Mouse (Mus musculus): ENCODE measurements around the gene Arhgef18. TPM values are rescaled to one million over a fixed set of nuclear protein-coding genes. Genes with fewer than 3 reads are reported as not detected.
A peak's percentile ranks its signal among the peaks of the same experiment; 100 is the strongest.

Gene Arhgef18
- polyA plus RNA-seq, 1 experiment from 2014 or later = 7.8 TPM

DNA sequence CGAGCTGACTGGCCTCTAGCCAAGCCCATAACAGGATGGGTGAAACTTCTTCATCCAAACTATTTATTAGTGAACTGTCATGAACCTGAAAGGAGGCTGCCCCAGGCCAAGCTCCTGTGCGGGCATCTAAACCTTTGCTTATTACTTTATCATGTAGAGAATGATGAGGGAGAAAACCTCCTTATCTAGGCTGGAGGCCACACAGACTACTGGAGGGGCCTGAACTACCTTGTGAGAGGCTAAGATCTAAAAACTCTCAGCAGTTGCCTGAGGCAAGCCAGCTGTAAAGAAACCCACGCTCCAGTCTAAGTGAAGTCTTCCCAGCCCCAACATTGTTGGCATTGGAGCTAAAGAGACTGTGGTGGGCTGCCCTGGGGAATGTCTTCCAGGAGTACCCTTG lies 14.6 kb downstream of the Arhgef18 start:
- Histone ChIP-seq H3K9me3 (no peaks in the 10 kb centered on the region), H3K4me2 (no peak overlapping the region), H3K9ac (no peak overlapping the region), H3K27me3 (no peaks in the 10 kb centered on the region), H3K36me3 (no peaks in the 10 kb centered on the region), H3K4me3 (no peak overlapping the region), H3K4me1 (0 out of 2 replicates have a peak, but pooled peaks cover 4% of the 10 kb centered on the region), H3K27ac (no peak overlapping the region)
- ATAC-seq (ENCODE audit: borderline replicate concordance, extremely low read depth, low FRiP score, low TSS enrichment) = no peak
- WGBS = 67% methylated on average over 3 of the region's 3 CpGs

DNA sequence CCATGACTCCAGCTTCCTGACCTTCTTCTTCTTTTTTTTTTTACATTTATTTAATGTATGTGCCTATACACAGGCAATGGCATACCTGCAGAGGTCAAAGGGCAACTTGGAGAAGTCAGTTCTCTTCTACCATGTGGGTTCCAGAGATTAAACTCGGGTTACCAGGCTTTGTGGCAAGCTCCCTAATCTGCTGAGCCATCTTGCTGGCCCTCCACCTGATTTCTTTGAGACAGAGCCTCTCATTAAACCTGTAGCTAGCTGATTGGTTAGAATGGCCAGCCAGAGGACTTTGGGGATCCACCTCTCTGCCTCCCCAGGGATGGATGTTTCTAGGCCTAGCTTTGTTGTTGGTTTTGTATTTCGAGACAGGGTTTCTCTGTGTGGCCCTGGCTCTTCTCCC lies 18.3 kb downstream of the Arhgef18 start:
- no peaks in the 10 kb centered on the region for H3K36me3 ChIP-seq
- no peaks in the 10 kb centered on the region for H3K9me3 ChIP-seq
- no peak for ATAC-seq (ENCODE audit: borderline replicate concordance, extremely low read depth, low FRiP score, low TSS enrichment)
- no peaks in the 10 kb centered on the region for H3K27me3 ChIP-seq
- no peak overlapping the region for H3K9ac ChIP-seq
- H3K4me2 ChIP-seq = no peak overlapping the region
- WGBS = 74% methylated on average over 2 of the region's 2 CpGs
- no peak overlapping the region for H3K27ac ChIP-seq
- H3K4me1 ChIP-seq = 0 out of 2 replicates have a peak, but pooled peaks cover 4% of the 10 kb centered on the region
- H3K4me3 ChIP-seq = no peak overlapping the region

DNA sequence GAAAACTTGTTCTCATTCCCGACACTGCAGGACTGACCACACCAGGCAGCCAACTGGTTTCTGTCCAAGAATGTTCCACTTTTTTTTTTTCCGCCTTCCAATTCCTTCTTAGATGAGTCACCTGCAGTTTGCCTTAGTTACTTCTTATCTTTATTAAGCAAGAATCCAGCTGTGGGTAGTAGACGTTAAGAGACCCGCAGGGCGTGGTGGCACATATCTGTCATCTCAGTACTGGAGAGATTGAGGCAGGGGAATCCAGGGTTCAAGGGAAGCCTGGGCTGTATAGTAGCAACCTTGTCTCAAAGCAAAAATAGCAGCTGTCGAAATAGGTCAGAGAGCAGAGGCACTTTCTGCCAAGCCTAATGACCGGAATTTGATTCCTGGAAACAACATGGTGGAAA lies 19.1 kb downstream of the Arhgef18 start:
- no peak overlapping the region for H3K4me2 ChIP-seq
- ATAC-seq (ENCODE audit: borderline replicate concordance, extremely low read depth, low FRiP score, low TSS enrichment) = no peak
- no peak overlapping the region for H3K27ac ChIP-seq
- 0 out of 2 replicates have a peak, but pooled peaks cover 4% of the 10 kb centered on the region for H3K4me1 ChIP-seq
- no peak overlapping the region for H3K4me3 ChIP-seq
- WGBS = 70% methylated on average over 7 of the region's 7 CpGs
- H3K9ac ChIP-seq = no peak overlapping the region
- H3K9me3 ChIP-seq = no peaks in the 10 kb centered on the region
- no peaks in the 10 kb centered on the region for H3K27me3 ChIP-seq
- no peaks in the 10 kb centered on the region for H3K36me3 ChIP-seq

DNA sequence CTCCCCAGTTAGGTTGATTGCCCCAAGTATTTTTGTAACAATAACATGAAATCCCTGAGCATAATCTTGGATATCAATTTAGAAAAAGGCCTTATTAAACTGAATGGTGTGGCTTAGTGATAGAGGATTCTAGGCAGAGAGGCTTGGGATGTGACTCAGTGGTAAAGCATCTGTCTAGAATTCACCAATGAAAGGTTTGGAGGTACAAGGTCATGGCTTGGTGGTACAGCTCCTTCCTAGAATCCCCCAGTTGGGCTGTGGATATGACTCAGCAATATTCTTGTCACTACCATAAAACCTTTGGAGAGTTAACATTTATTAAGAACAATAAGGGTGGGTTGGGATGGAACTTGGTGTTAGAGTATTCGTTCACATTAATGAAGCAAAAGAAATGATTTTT lies 20.0 kb downstream of the Arhgef18 start:
- Histone ChIP-seq H3K27ac (no peak overlapping the region), H3K4me1 (peaks cover 10% of the 10 kb centered on the region), H3K9ac (no peak overlapping the region), H3K36me3 (no peaks in the 10 kb centered on the region), H3K27me3 (no peaks in the 10 kb centered on the region), H3K4me2 (no peak overlapping the region), H3K9me3 (no peaks in the 10 kb centered on the region), H3K4me3 (no peak overlapping the region)
- ATAC-seq (ENCODE audit: borderline replicate concordance, extremely low read depth, low FRiP score, low TSS enrichment) = no peak
- WGBS = 100% methylated on average over 1 of the region's 1 CpGs

DNA sequence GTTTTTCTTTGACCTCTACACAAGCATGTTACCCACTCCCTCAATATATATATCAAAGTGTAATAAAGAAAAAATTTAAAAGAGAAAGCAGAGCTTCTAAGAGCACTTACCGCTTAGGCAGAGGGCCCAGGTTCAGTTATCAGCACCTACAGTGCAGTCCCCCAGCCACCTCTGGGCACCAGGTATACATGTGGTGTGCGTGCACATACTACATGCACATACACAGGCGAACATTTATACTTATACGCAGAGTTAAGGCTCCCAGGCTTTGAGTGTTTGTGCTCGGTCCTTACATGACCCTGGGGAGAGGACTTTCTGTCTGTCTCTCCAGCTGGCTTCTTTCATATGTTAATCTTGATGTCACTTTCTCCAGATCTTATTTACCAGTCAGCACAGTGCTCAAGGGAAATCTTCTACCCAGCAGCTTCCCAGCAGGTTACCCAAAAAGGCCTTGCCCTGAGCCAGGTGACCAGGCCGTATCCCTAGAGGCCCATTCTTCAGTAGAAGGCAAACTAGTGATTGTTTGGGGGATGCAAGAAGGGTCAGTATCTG lies 21.9 kb downstream of the Arhgef18 start:
- Histone ChIP-seq H3K9ac (no peak overlapping the region), H3K4me3 (no peak overlapping the region), H3K27me3 (no peaks in the 10 kb centered on the region), H3K4me2 (no peak overlapping the region), H3K36me3 (no peaks in the 10 kb centered on the region), H3K9me3 (no peaks in the 10 kb centered on the region), H3K4me1 (peaks cover 16% of the 10 kb centered on the region), H3K27ac (no peak overlapping the region)
- WGBS = 77% methylated on average over 6 of the region's 6 CpGs
- no peak for ATAC-seq (ENCODE audit: borderline replicate concordance, extremely low read depth, low FRiP score, low TSS enrichment)

DNA sequence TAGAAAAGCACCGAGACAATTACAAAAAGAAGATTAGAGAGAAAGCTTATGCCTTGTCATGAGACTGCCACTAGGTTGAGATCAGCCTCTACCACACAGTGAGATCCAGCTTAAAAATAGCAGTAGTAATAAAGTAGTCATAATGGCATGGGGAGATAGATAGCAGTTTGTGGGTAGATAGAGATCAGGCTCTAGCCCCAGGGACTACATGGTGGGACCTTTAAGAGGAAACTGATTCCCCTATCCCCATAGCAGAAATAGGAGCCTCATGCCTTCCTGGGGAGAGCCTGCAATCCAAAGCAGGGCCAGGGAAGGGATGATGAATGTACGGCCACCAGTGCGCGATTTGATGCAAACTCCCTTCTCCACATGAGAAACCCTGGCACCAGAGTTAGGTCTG lies 22.5 kb downstream of the Arhgef18 start:
- H3K4me3 ChIP-seq = no peak overlapping the region
- no peak overlapping the region for H3K4me2 ChIP-seq
- no peak overlapping the region for H3K27ac ChIP-seq
- peaks cover 16% of the 10 kb centered on the region for H3K4me1 ChIP-seq
- 69% methylated on average over 4 of the region's 4 CpGs for WGBS
- H3K27me3 ChIP-seq = no peaks in the 10 kb centered on the region
- H3K36me3 ChIP-seq = no peaks in the 10 kb centered on the region
- ATAC-seq (ENCODE audit: borderline replicate concordance, extremely low read depth, low FRiP score, low TSS enrichment) = no peak
- no peak overlapping the region for H3K9ac ChIP-seq
- no peaks in the 10 kb centered on the region for H3K9me3 ChIP-seq

DNA sequence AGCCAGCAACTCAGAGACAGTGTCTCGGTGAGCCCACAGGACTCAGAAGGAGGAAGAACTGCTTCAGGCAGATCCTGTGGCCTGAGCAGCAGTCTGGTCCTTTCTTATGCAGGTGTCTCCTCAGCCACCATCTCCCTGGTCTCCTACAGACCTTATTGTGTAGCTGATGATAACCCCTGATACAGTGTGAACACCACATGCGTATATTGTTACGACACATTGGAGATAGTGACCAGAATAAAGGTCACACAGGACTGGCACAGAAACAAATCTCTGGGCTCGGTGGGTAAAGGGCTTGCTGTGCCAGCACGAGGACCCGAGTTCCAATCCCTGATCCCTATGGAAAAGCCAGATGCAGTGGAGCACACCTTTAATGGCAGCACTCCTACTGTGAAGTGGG lies 22.9 kb downstream of the Arhgef18 start:
- WGBS = 85% methylated on average over 6 of the region's 6 CpGs
- Histone ChIP-seq H3K4me2 (no peak overlapping the region), H3K27ac (no peak overlapping the region), H3K4me3 (no peak overlapping the region), H3K36me3 (no peaks in the 10 kb centered on the region), H3K9me3 (no peaks in the 10 kb centered on the region), H3K27me3 (no peaks in the 10 kb centered on the region), H3K4me1 (peaks cover 16% of the 10 kb centered on the region), H3K9ac (no peak overlapping the region)
- ATAC-seq (ENCODE audit: borderline replicate concordance, extremely low read depth, low FRiP score, low TSS enrichment) = no peak

DNA sequence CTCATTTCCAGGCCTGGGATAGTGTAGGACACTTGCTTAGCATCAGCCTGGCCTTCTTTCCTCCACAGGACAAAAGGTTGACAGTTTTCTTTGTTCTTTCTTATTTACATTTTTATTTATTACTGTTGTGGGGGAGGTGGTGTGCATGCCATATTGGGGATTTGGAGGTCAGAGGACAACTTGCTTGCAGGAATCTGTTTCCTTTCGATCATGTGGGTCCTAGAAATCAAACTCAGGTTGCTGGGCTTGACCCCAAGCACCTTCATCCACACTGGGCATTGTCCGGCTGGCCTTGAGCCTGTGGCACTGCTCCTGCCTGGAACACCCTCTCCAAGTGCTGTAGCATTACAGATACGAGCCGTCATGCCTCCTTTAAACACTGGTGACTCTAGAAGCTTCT lies 24.0 kb downstream of the Arhgef18 start:
- Histone ChIP-seq H3K9ac (no peak overlapping the region), H3K27ac (no peak overlapping the region), H3K4me2 (no peak overlapping the region), H3K36me3 (no peaks in the 10 kb centered on the region), H3K27me3 (no peaks in the 10 kb centered on the region), H3K4me3 (no peak overlapping the region), H3K4me1 (peaks cover 16% of the 10 kb centered on the region), H3K9me3 (no peaks in the 10 kb centered on the region)
- no peak for ATAC-seq (ENCODE audit: borderline replicate concordance, extremely low read depth, low FRiP score, low TSS enrichment)
- WGBS = 58% methylated on average over 4 of the region's 4 CpGs

DNA sequence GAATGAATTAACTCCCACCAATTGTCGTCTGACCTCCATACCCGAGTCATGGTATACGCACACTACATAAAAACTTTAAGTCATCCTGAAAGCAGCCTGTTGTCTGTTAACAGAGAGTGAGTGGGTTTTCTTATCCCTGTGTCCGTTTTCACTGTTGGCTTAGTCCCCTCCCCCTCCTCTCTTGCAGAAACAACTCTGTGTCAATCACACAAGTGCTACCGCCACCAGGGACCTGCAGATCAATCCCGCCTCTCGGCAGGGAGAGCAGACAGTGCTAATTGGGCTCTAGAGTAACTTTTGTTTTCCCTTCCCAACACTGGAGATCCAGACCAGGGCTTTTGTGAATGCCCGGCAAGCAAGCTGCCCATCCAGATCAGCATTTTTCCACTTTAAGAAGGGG lies 24.6 kb downstream of the Arhgef18 start:
- Histone ChIP-seq H3K9me3 (no peaks in the 10 kb centered on the region), H3K36me3 (no peaks in the 10 kb centered on the region), H3K4me2 (no peak overlapping the region), H3K27ac (no peak overlapping the region), H3K4me3 (no peak overlapping the region), H3K9ac (no peak overlapping the region), H3K4me1 (peaks cover 12% of the 10 kb centered on the region), H3K27me3 (no peaks in the 10 kb centered on the region)
- WGBS = 27% methylated on average over 8 of the region's 8 CpGs
- no peak for ATAC-seq (ENCODE audit: borderline replicate concordance, extremely low read depth, low FRiP score, low TSS enrichment)

DNA sequence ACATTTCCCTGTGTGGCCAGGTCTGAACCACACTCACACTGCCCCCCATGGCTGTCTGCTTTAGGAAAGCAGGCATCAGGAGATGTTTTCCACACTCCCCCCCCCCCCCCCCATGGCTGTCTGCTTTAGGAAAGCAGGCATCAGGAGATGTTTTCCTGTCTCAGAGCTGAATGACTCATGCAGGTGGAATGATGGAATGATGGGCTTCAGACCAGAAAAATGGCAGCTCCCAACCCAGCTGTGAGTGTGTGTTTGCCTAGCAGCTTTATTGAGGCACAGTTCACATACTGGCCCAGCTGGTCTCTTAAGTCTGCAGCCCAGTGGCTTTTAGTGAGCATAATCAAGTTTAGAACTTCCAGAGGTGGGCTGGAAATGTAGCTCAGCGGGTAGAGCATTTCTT lies 25.3 kb downstream of the Arhgef18 start:
- Histone ChIP-seq H3K27me3 (no peaks in the 10 kb centered on the region), H3K4me2 (no peak overlapping the region), H3K9ac (no peak overlapping the region), H3K9me3 (no peaks in the 10 kb centered on the region), H3K36me3 (no peaks in the 10 kb centered on the region), H3K4me3 (no peak overlapping the region), H3K27ac (no peak overlapping the region), H3K4me1 (peaks cover 12% of the 10 kb centered on the region)
- peak; percentile 33; the same call in 1 of the 2 replicates for ATAC-seq (ENCODE audit: borderline replicate concordance, extremely low read depth, low FRiP score, low TSS enrichment)
- 69% methylated on average over 1 of the region's 1 CpGs for WGBS

DNA sequence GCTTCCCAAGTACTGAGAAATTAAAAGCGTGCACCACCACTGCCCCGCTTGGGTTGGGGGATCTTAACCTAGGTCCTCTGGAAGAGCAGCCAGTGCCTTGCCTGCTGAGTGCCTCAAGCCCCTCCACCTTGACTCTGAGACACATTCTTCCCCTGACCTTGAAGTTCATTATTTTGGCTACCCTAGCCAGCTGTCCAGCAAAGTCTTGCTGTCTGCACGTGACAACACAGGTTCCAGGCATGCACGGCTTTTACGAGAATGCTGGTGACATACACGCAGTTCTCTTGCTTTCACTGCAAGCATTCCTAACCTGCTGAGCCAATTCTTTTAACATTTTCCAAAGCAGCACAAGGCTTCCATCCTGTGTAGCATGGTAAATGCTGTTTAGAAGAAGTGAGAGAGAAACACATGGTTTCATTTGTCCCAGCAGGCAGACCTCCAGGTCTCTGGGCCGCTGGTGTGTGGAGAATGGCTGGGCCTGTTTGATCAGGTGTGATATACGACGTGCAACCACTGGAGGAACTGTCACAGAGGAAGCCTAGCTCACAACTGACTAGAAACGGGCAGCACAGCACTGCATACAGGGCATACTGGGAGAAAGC lies 27.4 kb downstream of the Arhgef18 start:
- Histone ChIP-seq H3K27ac (no peak overlapping the region), H3K4me2 (no peak overlapping the region), H3K9me3 (no peaks in the 10 kb centered on the region), H3K4me1 (peaks cover 12% of the 10 kb centered on the region), H3K27me3 (no peaks in the 10 kb centered on the region), H3K4me3 (no peak overlapping the region), H3K9ac (no peak overlapping the region), H3K36me3 (no peaks in the 10 kb centered on the region)
- 66% methylated on average over 10 of the region's 10 CpGs for WGBS
- ATAC-seq (ENCODE audit: borderline replicate concordance, extremely low read depth, low FRiP score, low TSS enrichment) = no peak

DNA sequence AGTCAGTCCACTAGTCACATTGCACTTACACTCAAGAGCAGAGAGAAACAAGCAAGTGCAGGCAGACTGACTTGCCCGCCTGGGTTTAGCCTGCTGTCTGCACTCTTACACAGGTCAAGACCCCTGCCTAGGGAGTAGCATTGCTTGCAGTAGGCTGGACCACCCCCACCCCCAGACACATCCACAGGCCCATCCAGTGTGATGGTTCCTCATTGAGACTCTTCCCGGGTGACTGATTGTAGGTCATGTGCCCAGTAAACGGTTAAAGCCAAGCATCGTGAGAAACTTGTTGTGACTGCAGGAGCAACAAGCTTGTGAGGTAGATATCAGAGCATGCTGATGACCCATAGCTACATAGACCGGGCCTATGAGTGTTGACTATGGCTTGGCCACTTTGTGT lies 28.7 kb downstream of the Arhgef18 start:
- Histone ChIP-seq H3K36me3 (no peaks in the 10 kb centered on the region), H3K4me2 (no peak overlapping the region), H3K4me3 (no peak overlapping the region), H3K9me3 (no peaks in the 10 kb centered on the region), H3K4me1 (peaks cover 12% of the 10 kb centered on the region), H3K9ac (no peak overlapping the region), H3K27me3 (no peaks in the 10 kb centered on the region), H3K27ac (no peak overlapping the region)
- no peak for ATAC-seq (ENCODE audit: borderline replicate concordance, extremely low read depth, low FRiP score, low TSS enrichment)
- 89% methylated on average over 5 of the region's 5 CpGs for WGBS

DNA sequence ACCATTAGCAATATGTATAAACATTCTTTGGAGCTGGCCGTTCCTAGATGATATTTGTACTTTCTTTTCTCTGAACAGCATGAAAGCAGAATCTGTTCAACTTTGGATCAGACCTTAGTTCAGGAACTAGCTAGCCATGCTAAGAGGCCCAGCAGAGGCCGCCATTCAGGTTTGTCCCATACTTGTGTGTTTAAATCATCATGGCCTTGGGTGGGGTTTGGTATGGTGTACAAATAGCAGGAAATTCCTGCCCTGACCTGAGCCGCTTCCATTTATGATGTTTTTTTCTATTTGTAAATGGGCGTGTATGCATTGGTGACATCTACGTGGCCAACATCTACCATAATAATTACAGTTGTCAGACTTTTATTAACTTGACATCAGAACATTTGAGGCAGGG lies 32.4 kb downstream of the Arhgef18 start:
- Histone ChIP-seq H3K9ac (no peak overlapping the region), H3K27ac (no peak overlapping the region), H3K4me2 (no peak overlapping the region), H3K4me3 (no peak overlapping the region), H3K9me3 (no peaks in the 10 kb centered on the region), H3K4me1 (no peaks in the 10 kb centered on the region), H3K36me3 (no peaks in the 10 kb centered on the region), H3K27me3 (no peaks in the 10 kb centered on the region)
- ATAC-seq (ENCODE audit: borderline replicate concordance, extremely low read depth, low FRiP score, low TSS enrichment) = no peak
- WGBS = 79% methylated on average over 5 of the region's 5 CpGs

Measured in lung, embryonic 15.5 days (tissue).